Mouse (Mus musculus): ENCODE measurements around the gene Mif4gd.
"Not testable (repeated sequence)": the region's sequence is repeated elsewhere in the genome, so short reads cannot be mapped to it uniquely, and the experiment has no call there.

The Mif4gd gene

DNA sequence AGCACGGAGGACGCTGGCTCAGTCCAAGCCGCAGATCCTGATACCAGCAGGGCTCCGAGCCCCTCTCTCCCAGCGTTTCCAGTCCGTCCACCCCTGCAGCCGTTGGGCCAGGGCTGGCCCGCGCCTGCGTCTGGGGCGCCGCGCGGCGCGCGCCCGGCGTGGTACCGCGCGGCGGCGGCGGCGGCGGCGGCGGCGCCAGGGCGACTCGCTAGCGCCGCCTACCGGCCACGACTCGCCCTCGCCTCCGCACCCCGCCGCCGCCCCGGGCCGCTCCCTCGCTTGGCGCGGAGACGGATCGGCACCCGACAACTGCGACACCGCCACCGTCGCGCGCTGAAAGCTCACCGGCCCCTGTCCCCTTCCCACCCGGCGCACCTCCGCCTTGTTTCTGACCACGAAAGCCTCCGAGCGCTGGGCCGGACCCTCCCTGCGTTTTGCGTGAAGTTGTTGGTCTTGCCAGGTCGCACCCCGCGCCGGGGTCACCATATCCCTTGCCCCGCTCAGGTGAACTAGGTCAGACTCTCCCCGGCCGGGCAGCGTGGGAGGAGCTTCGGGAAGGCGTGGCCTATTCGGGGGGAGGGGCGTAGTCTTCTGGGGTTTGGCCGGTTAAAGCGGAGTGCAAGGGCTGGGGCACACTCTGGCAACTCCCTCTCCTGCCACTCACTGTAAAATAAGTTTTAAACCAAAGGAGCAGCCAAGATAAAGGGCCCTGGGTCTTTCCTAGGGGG lies at the start of gene Mif4gd:
Gene Mif4gd (minus strand): TSS at position 560 of the 728 bp plus-strand sequence.
- DNase-seq (ENCODE audit: low read depth, low spot score): peak; percentile 100

DNA sequence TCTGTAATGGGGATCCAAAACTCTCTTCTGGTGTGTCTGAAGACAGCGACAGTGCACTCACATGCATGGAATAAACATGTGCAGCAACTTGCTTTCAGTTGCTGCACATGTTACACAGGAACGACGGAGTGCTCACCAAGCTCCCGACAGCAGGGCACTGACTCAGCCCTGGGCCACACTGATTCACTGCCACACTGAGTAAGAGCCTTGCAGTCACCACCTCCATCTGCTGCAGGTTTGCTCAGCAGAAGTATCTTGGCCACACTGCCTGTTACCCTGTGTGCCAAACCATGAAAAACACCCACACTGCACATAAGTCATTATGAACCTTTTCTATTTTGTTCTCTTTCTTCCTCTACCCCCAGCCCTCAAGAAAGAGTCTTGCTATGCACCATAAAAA lies 47.6 kb upstream of the Mif4gd start:
- no peak for DNase-seq (ENCODE audit: low read depth, low spot score)

DNA sequence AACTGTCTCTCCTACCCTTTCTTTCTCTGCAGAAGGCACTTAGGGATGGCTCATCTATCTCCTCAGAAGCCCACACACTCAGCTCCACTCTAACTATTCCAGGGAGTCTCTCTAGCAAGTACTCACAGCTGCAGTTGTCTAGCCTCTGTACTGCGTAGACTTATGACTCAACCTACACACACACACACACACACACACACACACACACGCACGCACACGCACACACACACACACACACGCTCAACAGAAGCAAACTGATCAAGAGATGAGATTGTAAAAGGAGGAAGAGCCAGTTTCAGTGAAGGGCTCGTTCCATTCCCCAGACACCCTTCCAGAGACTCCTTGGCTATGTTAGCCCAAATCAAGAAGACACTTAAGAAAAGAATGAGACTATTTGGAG lies 45.8 kb upstream of the Mif4gd start:
- DNase-seq (ENCODE audit: low read depth, low spot score): no peak

DNA sequence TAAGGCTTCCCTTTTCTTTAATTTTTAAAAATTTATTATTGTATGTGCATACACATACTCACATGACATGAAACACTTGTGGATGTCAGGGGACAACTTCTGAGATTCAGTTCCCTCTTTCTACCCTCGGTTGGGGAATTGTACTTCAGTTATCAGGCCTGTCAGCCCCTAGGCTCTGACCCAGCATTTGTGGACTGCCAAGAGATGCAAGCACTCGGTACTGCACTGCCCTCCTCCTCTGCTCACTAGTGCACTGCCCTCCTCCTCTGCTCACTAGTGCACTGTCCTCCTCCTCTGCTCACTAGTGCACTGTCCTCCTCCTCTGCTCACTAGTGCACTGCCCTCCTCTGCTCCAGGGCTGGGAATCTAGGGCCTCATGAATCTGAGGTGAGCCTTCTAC lies 41.4 kb upstream of the Mif4gd start:
- DNase-seq (ENCODE audit: low read depth, low spot score): peak; percentile 48

DNA sequence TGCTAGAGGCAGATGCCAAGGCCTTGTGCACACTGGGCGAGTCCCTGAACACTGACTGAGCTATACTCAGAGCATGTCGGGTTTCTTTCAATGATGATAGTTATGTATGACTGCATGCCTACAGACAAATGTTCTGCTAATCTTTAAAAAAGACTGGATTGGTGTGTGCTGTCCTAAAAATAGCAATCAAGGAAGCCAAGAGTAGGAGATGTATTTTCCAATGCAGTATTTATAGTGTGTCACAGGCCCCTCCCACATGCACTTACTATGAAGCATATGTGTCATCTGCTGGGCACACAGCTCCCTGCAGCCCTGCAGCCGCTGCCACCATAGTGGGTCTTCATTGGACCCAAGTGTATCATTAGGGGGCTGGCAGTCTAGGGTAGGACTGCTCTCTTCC lies 40.4 kb upstream of the Mif4gd start:
- DNase-seq (ENCODE audit: low read depth, low spot score): no peak

DNA sequence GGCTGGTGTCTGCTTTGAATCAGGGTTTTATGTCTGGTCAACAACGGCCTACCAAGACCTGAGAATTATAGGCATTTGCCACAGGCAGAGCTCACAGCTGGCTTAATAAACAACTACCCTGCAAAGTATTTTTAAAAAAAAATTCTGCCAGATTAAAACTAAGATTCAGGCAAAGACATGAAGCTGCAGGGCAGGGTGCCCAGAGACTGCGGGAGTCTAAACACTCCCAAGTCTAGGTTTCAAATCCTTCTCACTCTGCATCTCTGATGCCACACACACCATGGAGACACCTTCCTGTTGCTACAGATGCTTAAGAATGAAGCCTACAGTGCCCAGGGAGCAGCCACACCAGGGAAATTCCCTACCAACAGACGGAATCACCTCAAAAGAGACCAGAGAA lies 38.9 kb upstream of the Mif4gd start:
- no peak for DNase-seq (ENCODE audit: low read depth, low spot score)

DNA sequence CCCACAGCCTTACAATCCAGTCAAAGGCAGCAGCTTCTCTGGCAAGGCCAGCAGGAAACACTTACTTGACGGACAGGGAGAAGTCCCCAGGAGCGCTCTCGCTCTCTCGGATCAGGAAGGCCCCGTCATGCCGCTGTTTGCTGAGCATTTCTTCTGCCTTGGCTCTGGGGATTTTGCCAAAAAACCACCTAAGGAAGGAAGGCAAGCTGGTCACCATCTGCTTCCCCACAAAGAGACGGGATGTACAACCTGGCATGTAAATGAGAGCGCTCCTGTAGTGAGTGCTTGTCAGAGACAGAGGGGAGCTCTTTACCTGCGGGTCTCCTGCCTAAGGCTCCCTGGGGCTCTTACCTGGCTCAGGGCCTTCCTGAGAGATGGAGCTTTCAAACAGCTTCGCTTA lies 36.9 kb upstream of the Mif4gd start:
- DNase-seq (ENCODE audit: low read depth, low spot score): no peak

DNA sequence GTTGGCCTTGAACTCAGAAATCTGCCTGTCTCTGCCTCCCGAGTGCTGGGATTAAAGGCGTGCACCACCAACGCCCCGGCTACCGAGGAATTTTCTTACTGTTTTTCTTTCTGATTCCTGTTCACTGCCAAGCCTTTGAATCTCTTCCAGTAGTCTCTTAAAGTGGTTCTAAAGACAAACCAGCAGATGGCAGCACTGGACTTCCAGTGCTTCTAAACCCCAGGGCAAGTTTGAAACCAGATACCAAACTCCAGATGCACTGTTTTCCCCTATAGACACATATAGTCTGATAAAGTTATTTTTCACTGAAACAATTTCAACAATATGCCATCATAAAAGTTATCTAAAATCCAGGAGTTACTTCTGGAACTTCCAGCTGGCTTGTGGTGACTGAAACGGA lies 34.7 kb upstream of the Mif4gd start:
- peak; percentile 79 for DNase-seq (ENCODE audit: low read depth, low spot score)

DNA sequence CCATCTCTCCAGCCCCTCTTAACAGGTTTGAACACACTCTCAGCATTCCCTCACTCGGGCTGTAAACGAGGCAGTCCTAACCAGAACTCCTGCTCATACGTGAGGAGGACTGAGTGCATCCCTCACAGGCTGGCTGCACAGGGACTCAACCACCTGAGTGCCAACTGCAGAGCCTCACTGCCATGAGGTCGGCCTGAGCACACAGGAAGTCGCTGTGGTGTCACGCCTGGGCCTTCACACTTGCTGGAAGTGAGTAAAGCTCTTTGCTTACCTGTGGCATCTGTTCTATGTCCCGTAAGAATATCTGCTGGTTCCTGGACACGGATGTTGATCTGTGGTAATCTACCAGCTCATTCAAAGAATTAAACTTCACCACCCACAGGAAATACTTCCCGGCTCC lies 33.7 kb upstream of the Mif4gd start:
- DNase-seq (ENCODE audit: low read depth, low spot score): peak; percentile 40

DNA sequence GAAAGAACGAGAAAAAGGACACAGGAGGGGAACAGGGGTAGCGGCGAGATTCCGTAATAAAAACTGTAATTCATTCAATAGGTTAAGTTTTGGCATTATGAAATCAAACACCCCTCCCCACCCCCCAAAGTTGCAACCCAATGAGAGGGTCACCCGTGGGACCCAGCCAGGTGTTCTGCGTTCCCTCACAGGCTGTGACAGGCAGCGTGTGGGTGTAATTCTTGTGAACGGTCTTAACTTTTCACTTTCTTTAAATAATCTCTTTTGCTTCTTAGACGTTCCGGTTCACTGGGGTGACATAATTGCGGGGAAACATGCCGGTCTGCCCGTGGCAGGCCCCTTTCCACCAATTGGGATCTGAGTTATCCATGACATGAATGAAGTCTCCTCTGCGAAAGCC lies 32.7 kb upstream of the Mif4gd start:
- DNase-seq (ENCODE audit: low read depth, low spot score): not testable (repeated sequence)

DNA sequence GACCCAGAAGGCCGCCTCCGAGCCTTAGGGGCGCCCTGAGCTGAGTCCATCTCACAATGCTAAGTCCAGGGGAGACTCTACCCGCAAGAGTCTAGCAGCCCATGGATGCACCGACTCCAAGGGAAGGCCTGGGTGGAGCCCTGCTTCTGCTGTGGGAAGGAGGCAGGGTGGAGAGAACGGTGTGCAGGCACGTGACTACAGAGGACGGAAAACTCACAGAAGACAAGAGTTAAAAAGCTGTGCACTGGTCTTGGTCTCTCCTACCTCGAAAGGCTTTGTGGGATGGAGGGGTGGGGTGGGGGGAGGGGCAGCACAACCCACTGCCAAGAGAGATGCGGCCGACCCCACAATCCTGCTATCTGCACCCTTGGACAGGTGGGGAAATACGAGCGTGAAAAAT lies 31.5 kb upstream of the Mif4gd start:
- no peak for DNase-seq (ENCODE audit: low read depth, low spot score)

DNA sequence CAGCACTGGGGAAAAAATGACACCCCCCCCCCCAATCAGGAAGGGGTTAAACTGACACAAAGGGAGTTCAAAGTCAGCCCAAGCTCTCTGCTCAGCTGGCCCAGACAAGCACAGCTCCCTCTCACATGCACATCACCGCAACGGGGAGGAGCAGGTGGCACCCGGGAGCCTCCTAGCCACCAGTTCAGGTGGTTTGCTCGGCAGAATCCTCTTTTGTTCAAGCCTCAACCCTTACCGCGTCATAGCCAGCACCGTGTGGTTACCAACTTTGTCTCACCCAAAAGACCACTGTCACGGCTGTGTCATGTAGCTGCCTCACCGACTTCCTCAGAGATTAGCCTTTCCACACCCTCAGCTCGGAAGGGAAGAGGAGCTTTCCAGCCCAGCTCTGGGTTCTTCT lies 30.5 kb upstream of the Mif4gd start:
- DNase-seq (ENCODE audit: low read depth, low spot score): peak; percentile 83

DNA sequence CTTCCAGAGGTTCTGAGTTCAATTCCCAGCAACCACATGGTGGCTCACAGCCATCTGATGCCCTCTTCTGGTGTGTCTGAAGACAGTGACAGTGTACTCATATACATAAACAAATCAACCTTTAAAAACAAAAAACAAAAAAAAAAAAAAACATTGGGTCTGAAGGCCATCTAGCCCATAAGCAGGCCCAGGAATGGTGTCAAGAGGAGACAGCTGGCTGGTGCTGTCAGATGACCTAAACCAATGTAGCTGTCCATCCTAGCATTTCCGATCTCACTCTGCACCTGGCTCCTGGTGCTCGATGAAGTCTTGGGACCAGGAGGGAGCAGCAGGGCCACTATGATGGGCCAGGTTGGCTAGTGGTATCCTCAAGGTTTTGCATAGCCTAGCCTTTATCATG lies 29.9 kb upstream of the Mif4gd start:
- DNase-seq (ENCODE audit: low read depth, low spot score): peak; percentile 62

DNA sequence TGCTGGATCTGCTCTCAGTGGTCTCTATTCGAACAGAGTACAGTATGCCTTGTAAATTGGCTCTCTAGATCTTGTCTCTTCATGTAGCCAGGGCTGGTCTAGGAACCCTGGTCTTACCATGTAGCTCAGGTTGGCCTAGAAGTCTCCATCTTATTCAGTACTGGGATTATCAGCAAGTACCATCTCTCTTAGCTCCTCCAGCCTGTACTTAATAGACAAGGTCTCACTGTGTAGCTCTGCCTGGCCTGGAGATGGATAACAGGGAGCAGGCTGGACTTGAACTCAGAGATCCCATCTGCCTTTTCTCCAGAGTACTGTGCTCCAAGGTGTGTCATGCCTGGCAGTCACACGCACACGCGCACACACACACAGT lies 28.9 kb upstream of the Mif4gd start:
- DNase-seq (ENCODE audit: low read depth, low spot score): no peak

DNA sequence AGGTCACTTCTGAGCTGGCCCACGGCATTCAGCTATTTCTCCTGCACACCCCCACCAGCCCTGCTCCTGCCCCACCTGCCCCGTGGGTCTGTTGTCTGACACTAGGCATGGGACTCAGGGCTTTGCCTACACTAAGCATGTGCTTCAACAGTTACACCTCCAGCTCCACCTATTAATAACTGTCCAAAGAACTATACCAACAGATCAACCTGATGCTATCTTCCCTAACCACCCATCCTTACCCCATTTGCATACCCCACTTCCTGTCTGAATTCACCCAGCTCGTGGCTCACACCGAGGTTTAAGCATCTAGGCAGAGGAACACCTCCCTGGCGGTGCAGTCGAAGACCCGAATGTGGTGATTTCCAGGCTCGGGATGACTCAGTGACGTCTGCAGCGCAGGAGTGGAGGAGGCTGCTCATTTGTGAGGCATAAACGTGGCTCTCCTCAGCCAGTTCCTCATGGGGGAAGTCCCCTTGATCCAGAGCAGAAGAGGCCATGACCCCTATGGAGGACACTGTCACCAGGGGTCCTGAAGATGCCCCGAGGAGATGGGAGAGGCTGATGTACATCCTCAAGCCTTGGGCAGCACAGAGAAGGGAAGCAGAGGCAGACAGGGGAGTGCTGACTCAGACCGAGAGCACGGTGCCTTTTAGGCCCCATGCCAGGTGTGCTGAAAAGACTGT lies 28.4 kb upstream of the Mif4gd start:
- DNase-seq (ENCODE audit: low read depth, low spot score): peak; percentile 99

DNA sequence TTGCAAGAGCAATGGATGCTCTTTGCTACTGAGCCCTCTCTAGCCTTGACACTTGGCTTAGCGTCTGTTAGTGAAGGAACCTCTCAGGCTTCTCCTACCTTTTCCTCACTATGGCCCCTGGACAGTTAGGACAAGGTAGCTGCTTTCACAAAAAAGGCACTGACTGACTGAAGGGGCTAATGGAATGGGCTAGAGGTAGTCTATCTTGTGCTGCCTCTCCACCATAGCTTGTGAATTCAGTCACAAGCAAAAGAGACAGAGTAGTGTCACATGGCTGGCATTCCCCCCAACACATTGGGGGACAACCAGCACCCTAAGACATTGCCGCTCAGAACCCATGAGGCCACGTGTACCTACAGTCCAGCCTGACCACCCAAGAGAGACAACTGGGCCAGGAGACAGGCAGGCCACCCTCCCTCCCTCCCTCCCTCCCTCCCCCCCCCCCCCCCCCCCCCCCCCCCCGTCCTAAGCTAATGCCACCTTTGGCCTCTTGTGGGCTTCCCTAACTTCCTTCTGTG lies 27.6 kb upstream of the Mif4gd start:
- peak; percentile 83 for DNase-seq (ENCODE audit: low read depth, low spot score)

DNA sequence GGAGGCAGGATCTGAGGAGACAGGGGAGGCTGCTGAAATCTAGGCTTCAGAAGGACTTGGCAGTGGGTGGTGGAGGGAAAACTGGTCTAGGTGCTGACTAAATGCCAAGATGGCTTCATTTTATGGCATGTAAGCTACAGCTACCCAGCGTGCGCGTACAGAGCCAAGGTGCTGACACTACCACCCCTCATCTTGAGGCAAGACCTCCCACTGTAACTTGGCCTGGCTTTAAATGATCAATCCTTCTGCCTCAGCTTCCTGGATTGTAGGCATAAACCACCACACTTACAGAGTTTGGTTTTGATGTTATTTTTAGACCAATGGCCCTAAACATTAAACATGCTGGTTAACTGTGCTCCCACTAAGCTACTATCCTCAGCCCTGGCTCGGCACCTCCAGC lies 26.8 kb upstream of the Mif4gd start:
- no peak for DNase-seq (ENCODE audit: low read depth, low spot score)

DNA sequence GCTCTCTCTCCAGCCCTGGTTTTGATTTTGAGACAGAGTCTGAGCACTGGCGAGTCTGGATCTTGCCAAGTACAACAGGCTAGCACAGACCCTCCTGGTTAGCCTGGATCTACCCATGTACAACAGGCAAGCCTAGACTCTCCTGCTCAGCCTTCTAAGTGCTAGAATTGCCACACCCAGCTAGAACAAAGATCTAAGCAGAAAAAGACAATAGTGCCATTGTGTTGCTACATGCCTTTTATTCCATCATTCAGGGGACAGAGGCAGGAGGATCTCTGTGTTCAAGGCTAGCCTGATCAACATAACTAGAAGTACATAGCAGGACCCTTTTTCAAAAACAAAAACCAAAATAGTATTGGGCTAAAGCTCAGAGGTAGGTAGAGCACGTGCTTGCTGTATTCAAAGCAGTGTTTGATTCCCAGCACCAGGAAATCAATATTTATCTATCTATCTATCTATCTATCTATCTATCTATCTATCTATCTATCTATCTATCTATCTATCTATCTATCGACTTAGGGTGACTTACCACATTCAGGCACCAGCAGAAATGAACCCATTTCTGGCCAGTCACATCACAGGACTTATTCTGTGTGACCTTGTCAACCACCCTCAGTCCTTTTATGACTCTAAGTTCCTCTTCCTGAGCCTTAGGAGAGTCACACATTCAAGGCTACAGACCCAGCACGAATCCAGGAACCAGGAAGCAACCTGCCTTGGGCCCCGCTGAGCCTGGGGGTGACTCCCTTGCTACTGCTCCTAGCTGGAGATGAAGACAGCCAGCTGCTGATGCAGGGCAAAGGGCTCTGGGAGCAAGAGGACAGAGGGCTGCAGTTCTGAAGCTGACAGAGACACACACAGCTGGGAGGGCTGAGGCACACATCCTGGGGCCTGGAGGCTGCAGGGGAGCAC lies 26.0 kb upstream of the Mif4gd start:
- peak; percentile 94 for DNase-seq (ENCODE audit: low read depth, low spot score)

DNA sequence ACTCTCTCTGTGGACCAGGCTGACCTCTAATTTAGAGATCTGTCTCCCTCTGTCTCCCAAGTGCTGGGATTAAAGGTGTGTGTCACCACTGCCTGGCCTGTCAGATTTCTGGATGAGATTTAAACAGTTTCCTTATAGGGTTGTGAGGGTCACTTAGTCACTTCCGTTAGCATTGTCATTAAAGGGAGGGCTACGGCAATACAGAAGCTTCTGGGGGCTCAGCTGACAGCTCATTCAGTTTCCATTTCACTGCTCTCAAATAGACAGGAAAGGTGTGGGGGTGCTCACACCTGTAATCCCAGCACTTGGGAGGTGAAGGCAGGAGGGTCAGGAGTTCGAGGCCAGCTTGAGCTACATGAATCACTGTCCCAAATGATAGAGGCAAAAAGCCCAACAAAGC lies 24.2 kb upstream of the Mif4gd start:
- DNase-seq (ENCODE audit: low read depth, low spot score): peak; percentile 55

DNA sequence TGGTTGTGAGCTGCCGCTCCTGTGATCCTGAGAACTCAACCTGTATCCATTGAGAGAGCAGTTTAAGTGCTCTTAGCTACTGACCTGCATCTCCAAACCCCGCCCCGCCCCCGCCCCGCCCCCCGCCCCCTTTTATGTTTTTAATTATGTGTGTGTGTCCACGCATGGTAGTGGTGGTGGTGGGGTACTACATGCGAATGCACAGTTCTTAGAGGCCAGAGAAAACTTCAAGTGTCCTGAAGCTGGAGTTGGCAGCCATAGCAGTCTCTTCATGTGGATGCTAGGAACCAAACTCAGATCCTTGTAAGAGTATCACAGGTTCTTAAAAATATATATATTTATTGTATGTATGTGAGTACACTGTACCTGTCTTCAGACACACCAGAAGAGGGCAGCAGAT lies 22.7 kb upstream of the Mif4gd start:
- peak; percentile 62 for DNase-seq (ENCODE audit: low read depth, low spot score)

DNA sequence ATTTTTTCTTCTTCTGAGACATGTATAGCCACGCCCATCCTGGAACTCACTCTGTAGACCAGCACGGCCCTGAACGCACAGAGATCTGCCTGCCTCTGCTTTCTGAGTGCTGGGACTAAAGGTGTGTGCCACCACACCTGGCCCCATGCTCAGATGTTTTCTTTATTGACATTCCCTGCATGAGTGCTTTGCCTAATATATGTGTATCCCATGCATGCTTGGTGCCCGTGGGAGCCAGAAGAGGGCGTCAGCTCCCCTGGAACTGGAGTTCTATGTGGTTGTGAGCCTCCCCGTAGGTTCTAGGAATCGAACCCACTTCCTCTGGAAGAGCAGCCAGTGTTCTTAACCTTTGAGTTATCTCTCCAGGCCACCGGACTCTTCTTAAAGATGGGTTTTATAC lies 22.3 kb upstream of the Mif4gd start:
- DNase-seq (ENCODE audit: low read depth, low spot score): peak; percentile 75

DNA sequence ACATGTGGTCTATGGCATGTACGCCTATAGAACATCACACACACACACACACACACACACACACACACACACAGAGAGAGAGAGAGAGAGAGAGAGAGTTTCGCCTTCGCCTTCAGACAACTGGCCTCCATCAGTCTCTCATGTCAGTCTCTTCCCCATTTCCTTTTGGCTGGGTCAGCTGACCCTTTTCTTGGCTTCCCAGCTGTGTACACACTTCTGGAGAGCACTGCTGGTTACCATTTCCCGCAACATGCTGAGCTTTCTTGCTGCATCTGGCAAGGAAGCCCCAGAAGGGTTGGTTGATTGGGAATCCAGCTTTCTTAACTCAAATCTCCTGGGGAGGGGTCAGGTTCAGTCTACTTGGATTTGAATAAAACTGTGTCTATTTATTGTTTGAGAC lies 21.3 kb upstream of the Mif4gd start:
- DNase-seq (ENCODE audit: low read depth, low spot score): peak; percentile 90
